Mouse (Mus musculus): ENCODE measurements around the gene Yipf1.

Gene Yipf1

GRCm38 (mm10) chr4:107313690-107314478 lies at the start of gene Yipf1:
Gene Yipf1, plus strand, starts transcription at chr4:107314363.
- DNase-seq (ENCODE audit: low spot score in 2 of 2), result peak; percentile 61 to 88

- DNase-seq (ENCODE audit: low spot score in 2 of 2), result no peak
Observed at GRCm38 (mm10) chr4:107273683-107274082, 40.5 kb upstream of the Yipf1 start.

- no peak for DNase-seq (ENCODE audit: low spot score in 2 of 2)
Observed at GRCm38 (mm10) chr4:107274511-107274910, 39.7 kb upstream of the Yipf1 start.

- no peak for DNase-seq (ENCODE audit: low spot score in 2 of 2)
Observed at GRCm38 (mm10) chr4:107278188-107278707, 35.9 kb upstream of the Yipf1 start.

GRCm38 (mm10) chr4:107280843-107281475 lies 33.2 kb upstream of the Yipf1 start:
- DNase-seq (ENCODE audit: low spot score in 2 of 2), result no peak

- DNase-seq (ENCODE audit: low spot score in 2 of 2), result no peak
Observed at GRCm38 (mm10) chr4:107285446-107286200, 28.5 kb upstream of the Yipf1 start.

GRCm38 (mm10) chr4:107286386-107286785 lies 27.8 kb upstream of the Yipf1 start:
- DNase-seq (ENCODE audit: low spot score in 2 of 2), result no peak

- no peak for DNase-seq (ENCODE audit: low spot score in 2 of 2)
Observed at GRCm38 (mm10) chr4:107287517-107287916, 26.6 kb upstream of the Yipf1 start.

- peak in 1 of 2 experiments; percentile 16 for DNase-seq (ENCODE audit: low spot score in 2 of 2)
Observed at GRCm38 (mm10) chr4:107291611-107292272, 22.4 kb upstream of the Yipf1 start.

GRCm38 (mm10) chr4:107292273-107292662 lies 21.9 kb upstream of the Yipf1 start:
- DNase-seq (ENCODE audit: low spot score in 2 of 2), result no peak

- no peak for DNase-seq (ENCODE audit: low spot score in 2 of 2)
Observed at GRCm38 (mm10) chr4:107298071-107298606, 16.0 kb upstream of the Yipf1 start.

- DNase-seq (ENCODE audit: low spot score in 2 of 2), result no peak
Observed at GRCm38 (mm10) chr4:107299779-107300340, 14.3 kb upstream of the Yipf1 start.

- no peak for DNase-seq (ENCODE audit: low spot score in 2 of 2)
Observed at GRCm38 (mm10) chr4:107300371-107300770, 13.8 kb upstream of the Yipf1 start.

GRCm38 (mm10) chr4:107300902-107301555 lies 13.1 kb upstream of the Yipf1 start:
- no peak for DNase-seq (ENCODE audit: low spot score in 2 of 2)

GRCm38 (mm10) chr4:107302221-107302620 lies 11.9 kb upstream of the Yipf1 start:
- no peak for DNase-seq (ENCODE audit: low spot score in 2 of 2)

GRCm38 (mm10) chr4:107302832-107303231 lies 11.3 kb upstream of the Yipf1 start:
- no peak for DNase-seq (ENCODE audit: low spot score in 2 of 2)

GRCm38 (mm10) chr4:107303531-107303930 lies 10.6 kb upstream of the Yipf1 start:
- DNase-seq (ENCODE audit: low spot score in 2 of 2), result no peak

- DNase-seq (ENCODE audit: low spot score in 2 of 2), result no peak
Observed at GRCm38 (mm10) chr4:107306966-107307365, 7.2 kb upstream of the Yipf1 start, which contains the start of gene Dio1. Gene Dio1, minus strand, starts transcription at chr4:107307169.

GRCm38 (mm10) chr4:107314479-107314805 lies 279 bp downstream of the Yipf1 start:
- DNase-seq (ENCODE audit: low spot score in 2 of 2), result no peak

- no peak for DNase-seq (ENCODE audit: low spot score in 2 of 2)
Observed at GRCm38 (mm10) chr4:107318646-107319045, 4.5 kb downstream of the Yipf1 start.

- no peak for DNase-seq (ENCODE audit: low spot score in 2 of 2)
Observed at GRCm38 (mm10) chr4:107321041-107321440, 6.9 kb downstream of the Yipf1 start.
